Mouse (Mus musculus) skeletal muscle tissue, adult 2 months (tissue): ENCODE data around the gene Pip4k2b.

Experiments
- DNase-seq: peaks from one replicate; pipeline ENCODE4 v3.0.0-alpha.2; 2012; ENCODE audit warnings: low read depth, low spot score

Gene Pip4k2b

GRCm38 (mm10) chr11:97666794-97667193, 77.7 kb downstream of the Pip4k2b start:
- DNase-seq = no peak

GRCm38 (mm10) chr11:97666221-97666620, 78.3 kb downstream of the Pip4k2b start:
- DNase-seq = no peak

GRCm38 (mm10) chr11:97665431-97665830, 79.1 kb downstream of the Pip4k2b start:
- DNase-seq = no peak
